ENCODE assay signal across 8 mouse cellular contexts in genomic region chr2:25581294-25581864, GRCm38 (mm10). TPM values are rescaled to one million over a fixed set of nuclear protein-coding genes. Genes with fewer than 3 reads are reported as not detected.
DNase-seq lines count a peak whose midpoint lies in the region; ATAC-seq and TF ChIP-seq lines count a peak whose summit lies in the region.

Gene Ajm1, minus strand, starts transcription at chr2:25581757.

- H3K4me3 ChIP-seq in E14TG2a.4 (replicated peaks; ENCODE audit: low read length), result peak within 1 kb of the TSS; percentile 46; the same call in 1 of the 2 replicates
- peak within 1 kb of the TSS; percentile 21 for H3K4me3 ChIP-seq in bone marrow macrophage, adult 2 months (ENCODE audit: insufficient read depth, low read length)
- peak within 1 kb of the TSS; percentile 34 for H3K4me3 ChIP-seq in lung, embryonic 15.5 days

- peaks cover 72% of the 10 kb centered on the region for H3K4me1 ChIP-seq in E14TG2a.4 (replicated peaks; ENCODE audit: low read depth, low read length)
- H3K4me1 ChIP-seq in bone marrow macrophage, adult 2 months (ENCODE audit: control insufficient read depth, insufficient read depth, low read length), result peaks cover 21% of the 10 kb centered on the region
- H3K4me1 ChIP-seq in lung, embryonic 15.5 days, result peaks cover 56% of the 10 kb centered on the region

- H3K9ac ChIP-seq in lung, embryonic 15.5 days, result 0 out of 2 replicates have a peak within 1 kb of the TSS, but pooled peaks have one; percentile 14

- H3K4me2 ChIP-seq in lung, embryonic 15.5 days, result peak within 1 kb of the TSS; percentile 69

- H3K27ac ChIP-seq in bone marrow macrophage, adult 2 months (ENCODE audit: insufficient read depth, low read depth, low read length), result no peak within 1 kb of the TSS
- H3K27ac ChIP-seq in lung, embryonic 15.5 days, result no peak within 1 kb of the TSS

- intact Hi-C loops in heart, postnatal 25 days (cut with DNase I), result no loop called here

- no peak for TF ChIP-seq POLR2A in bone marrow macrophage, adult 2 months (IDR thresholded peaks at IDR 0.05; ENCODE audit: borderline replicate concordance, low read depth, low read length)

- peaks cover 56% of the 10 kb centered on the region for H3K27me3 ChIP-seq in E14TG2a.4 (ENCODE audit: insufficient read depth, low read length)
- peaks cover 50% of the 10 kb centered on the region for H3K27me3 ChIP-seq in lung, embryonic 15.5 days

- DNase-seq in heart, postnatal 25 days (ENCODE audit: low spot score), result peak; percentile 34
- DNase-seq in layer of hippocampus, adult 9-11 months, result peak; percentile 80
- DNase-seq in thymus, postnatal 4 days, result peak; percentile 70

- TF ChIP-seq CTCF in E14TG2a.4 (conservative IDR thresholded peaks at IDR 0.05; ENCODE audit: low read length), result peak; percentile 97
- peak; percentile 77 for TF ChIP-seq CTCF in bone marrow macrophage, adult 2 months (IDR thresholded peaks at IDR 0.05; ENCODE audit: low read depth, low read length)

- ATAC-seq in erythroblast, adult 5-6 weeks (replicated peaks; ENCODE audit: low FRiP score, poor library complexity, severe bottlenecking), result peak; percentile 71
- peak; percentile 27 for ATAC-seq in lung, embryonic 15.5 days (ENCODE audit: borderline replicate concordance, extremely low read depth, low FRiP score, low TSS enrichment)
- peak; percentile 66 for ATAC-seq in neutrophil, adult 5-6 weeks (ENCODE audit: extremely low read depth, insufficient number of reproducible peaks, low FRiP score, poor library complexity, severe bottlenecking)

- H3K9me3 ChIP-seq in E14TG2a.4 (ENCODE audit: low read length), result no peaks in the 10 kb centered on the region
- no peaks in the 10 kb centered on the region for H3K9me3 ChIP-seq in lung, embryonic 15.5 days

- H3K36me3 ChIP-seq in E14TG2a.4 (ENCODE audit: insufficient read depth, low read length), result peaks cover 44% of the 10 kb centered on the region
- peaks cover 28% of the 10 kb centered on the region for H3K36me3 ChIP-seq in lung, embryonic 15.5 days

- 6% methylated on average over 19 of the region's 19 CpGs for WGBS in lung, embryonic 15.5 days

RNA-seq across cellular contexts. Expression of gene Ajm1, which starts in this region (rescaled TPM):
- polyA plus RNA-seq in bone marrow macrophage, adult 2 months (2012; ENCODE audit: insufficient read depth, insufficient read length, missing spikeins), result 0.11 and 0.21 TPM in 2 replicates
- total RNA-seq in erythroblast, adult 5-6 weeks (2015; ENCODE audit: low replicate concordance), result 0.63 TPM in 1 of 2 replicates, not detected in the other
- not detected in 2 replicates for total RNA-seq in erythroblast, adult 5-6 weeks (2017; ENCODE audit: low replicate concordance)
- under 1 TPM; 0.08 to 0.10 TPM for total RNA-seq in heart, postnatal 25 days (2021)
- 0.09 TPM in 1 of 2 replicates, not detected in the other for polyA plus RNA-seq in lung, embryonic 15.5 days (2015; fragmentation: Nextera tagmentation; extraction: Ambion mirVana)
- 0.25 TPM in 1 of 2 replicates, not detected in the other for total RNA-seq in neutrophil, adult 5-6 weeks (2017)

Comparison
In these comparisons a context has a peak if more than half of its experiments do, and no peak if none do; other contexts are left out.
1. Peak in ATAC-seq in erythroblast, adult 5-6 weeks; RNA of the gene not detected or under 1 TPM.
2. Peak in DNase-seq in heart, postnatal 25 days; RNA of the gene not detected or under 1 TPM.
3. Peak in ATAC-seq, H3K4me3 ChIP-seq, H3K9ac ChIP-seq and H3K4me2 ChIP-seq in lung, embryonic 15.5 days; RNA of the gene not detected or under 1 TPM.
4. Peak in ATAC-seq in neutrophil, adult 5-6 weeks; RNA of the gene not detected or under 1 TPM.